In the genomic region with DNA sequence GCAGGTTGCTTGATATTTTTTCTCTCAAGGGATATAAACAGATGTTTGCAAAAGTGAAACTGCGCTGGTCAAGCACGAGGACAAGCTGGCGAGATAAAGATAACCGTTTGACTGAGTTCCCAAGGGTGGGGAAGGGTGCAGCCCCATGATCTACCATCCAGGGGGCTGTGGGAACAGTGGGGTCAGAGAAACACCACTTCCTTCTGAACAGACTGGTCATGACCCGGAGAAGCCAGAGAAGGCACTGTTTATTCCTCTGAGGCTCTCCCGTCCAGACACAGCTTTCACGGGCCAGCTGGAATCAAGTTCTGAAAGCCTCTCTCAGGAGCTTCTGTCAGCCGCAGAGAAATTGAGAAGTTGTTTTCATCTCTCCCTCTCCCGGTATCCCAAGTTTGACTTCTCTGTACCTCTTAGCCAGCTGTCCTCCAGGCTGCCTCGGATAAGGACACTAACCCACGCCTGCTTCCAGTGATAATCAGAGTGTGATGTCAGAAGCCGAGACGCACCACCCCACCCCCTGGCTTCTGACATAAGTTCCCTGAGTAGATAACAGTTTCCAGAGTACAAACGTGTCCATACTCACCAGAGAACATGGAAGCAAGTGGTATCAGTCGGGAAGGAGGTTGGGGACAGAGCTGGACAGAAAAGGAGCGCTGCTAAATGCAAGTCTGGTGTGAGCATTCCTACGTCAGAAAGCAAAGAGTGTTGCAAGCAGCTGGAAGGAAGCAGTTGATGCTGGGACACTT, we compare ENCODE assay signal across 1 mouse cellular context.
TF ChIP-seq lines count a peak whose summit lies in the region.

A gene (minus strand): TSS at position 722 of the 746 bp plus-strand sequence.

TF ChIP-seq in CH12.LX, 34 proteins besides CTCF, POLR2A, EP300 and RAD21 (continued from another document):
- TF ChIP-seq BHLHE40 (IDR thresholded peaks at IDR 0.05; ENCODE audit: low read depth, low read length) (peak; percentile 69; the same call in 1 of the 2 replicates), E2F4 (IDR thresholded peaks at IDR 0.05; ENCODE audit: insufficient replicate concordance, low read depth, low read length) (no peak), MYC (IDR thresholded peaks at IDR 0.05; ENCODE audit: low read depth, low read length) (0 out of 2 replicates have a peak, but pooled peaks have one; percentile 31), KAT2A (IDR thresholded peaks at IDR 0.05; ENCODE audit: insufficient replicate concordance, low read length) (no peak)
